Mouse (Mus musculus) urinary bladder, postnatal 14 days (tissue): Measurements from ENCODE around the gene Setd7.
"Not testable (repeated sequence)": the region's sequence is repeated elsewhere in the genome, so short reads cannot be mapped to it uniquely, and the experiment has no call there.

Experiments
- DNase-seq: peaks from one replicate; pipeline ENCODE4 v3.0.0; 2021; ENCODE audit warnings: low spot score

The Setd7 gene

GRCm38 (mm10) chr3:51560511-51561108, at the start of gene Setd7:
Gene Setd7, minus strand, starts transcription at chr3:51560879.
- peak; percentile 83 for DNase-seq

- DNase-seq, result no peak
Observed at GRCm38 (mm10) chr3:51604489-51604888, 43.8 kb upstream of the Setd7 start.

GRCm38 (mm10) chr3:51603705-51604291, 43.1 kb upstream of the Setd7 start:
- no peak for DNase-seq

GRCm38 (mm10) chr3:51601461-51601860, 40.8 kb upstream of the Setd7 start:
- no peak for DNase-seq

- DNase-seq, result no peak
Observed at GRCm38 (mm10) chr3:51600728-51601127, 40.0 kb upstream of the Setd7 start.

- no peak for DNase-seq
Observed at GRCm38 (mm10) chr3:51599057-51599630, 38.5 kb upstream of the Setd7 start.

GRCm38 (mm10) chr3:51596538-51596937, 35.9 kb upstream of the Setd7 start:
- DNase-seq, result no peak

GRCm38 (mm10) chr3:51593506-51593905, 32.8 kb upstream of the Setd7 start:
- DNase-seq, result no peak

GRCm38 (mm10) chr3:51591591-51591990, 30.9 kb upstream of the Setd7 start:
- DNase-seq, result no peak

- DNase-seq, result no peak
Observed at GRCm38 (mm10) chr3:51590207-51590892, 29.7 kb upstream of the Setd7 start.

- no peak for DNase-seq
Observed at GRCm38 (mm10) chr3:51587697-51588262, 27.1 kb upstream of the Setd7 start.

- DNase-seq, result peak; percentile 88
Observed at GRCm38 (mm10) chr3:51583574-51584391, 23.1 kb upstream of the Setd7 start.

- not testable (repeated sequence) for DNase-seq
Observed at GRCm38 (mm10) chr3:51579243-51579642, 18.6 kb upstream of the Setd7 start.

GRCm38 (mm10) chr3:51577816-51578749, 17.4 kb upstream of the Setd7 start:
- peak; percentile 88 for DNase-seq

GRCm38 (mm10) chr3:51577359-51577758, 16.7 kb upstream of the Setd7 start:
- DNase-seq, result no peak

GRCm38 (mm10) chr3:51573915-51574314, 13.2 kb upstream of the Setd7 start:
- peak; percentile 74 for DNase-seq

GRCm38 (mm10) chr3:51570200-51570599, 9.5 kb upstream of the Setd7 start:
- DNase-seq, result no peak

- DNase-seq, result no peak
Observed at GRCm38 (mm10) chr3:51561993-51562385, 1.3 kb upstream of the Setd7 start.

GRCm38 (mm10) chr3:51561109-51561992, 672 bp upstream of the Setd7 start:
- DNase-seq, result peak; percentile 73
